Mouse (Mus musculus): ENCODE measurements around the gene Rexo5.

Rexo5 gene

DNA sequence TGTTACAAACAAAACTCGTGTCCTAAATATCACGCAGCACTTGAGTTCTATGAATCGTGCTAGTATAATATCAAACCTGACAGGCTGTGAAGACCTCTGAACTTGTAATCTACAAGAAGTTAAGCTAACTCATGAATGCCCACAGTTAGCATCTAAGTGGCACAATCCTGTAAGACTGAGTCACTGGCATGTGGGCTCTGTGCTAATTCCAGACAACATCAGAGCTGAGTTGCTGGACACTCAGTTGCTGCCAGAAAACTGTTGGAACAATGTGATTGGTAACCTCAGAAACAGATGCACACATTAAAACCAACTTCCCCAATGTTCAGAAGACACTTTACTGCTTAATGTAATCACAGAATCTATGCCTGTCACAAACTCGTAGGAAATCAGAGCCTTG, 94.1 kb downstream of the Rexo5 start:
- no peak for DNase-seq (ENCODE audit: low read depth, low spot score)

DNA sequence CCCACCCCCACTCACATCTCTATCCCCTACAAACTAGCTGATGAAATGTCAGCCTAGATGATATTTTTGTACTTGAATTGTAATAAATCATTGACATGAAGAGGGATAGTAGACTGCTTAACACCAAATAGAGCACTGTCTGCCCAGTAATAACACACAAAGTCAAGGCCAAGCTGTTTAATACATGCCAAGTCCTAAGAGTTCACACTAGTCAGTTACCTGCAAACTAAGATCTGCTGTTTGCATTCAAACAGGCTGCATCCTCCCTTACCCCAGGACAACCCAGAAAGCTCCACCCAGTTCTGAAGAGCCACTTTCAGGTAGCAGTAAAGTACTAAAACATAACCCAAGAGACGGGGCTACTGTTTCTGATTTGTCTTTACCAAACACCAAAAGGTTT, 98.4 kb downstream of the Rexo5 start:
- DNase-seq (ENCODE audit: low read depth, low spot score): no peak

DNA sequence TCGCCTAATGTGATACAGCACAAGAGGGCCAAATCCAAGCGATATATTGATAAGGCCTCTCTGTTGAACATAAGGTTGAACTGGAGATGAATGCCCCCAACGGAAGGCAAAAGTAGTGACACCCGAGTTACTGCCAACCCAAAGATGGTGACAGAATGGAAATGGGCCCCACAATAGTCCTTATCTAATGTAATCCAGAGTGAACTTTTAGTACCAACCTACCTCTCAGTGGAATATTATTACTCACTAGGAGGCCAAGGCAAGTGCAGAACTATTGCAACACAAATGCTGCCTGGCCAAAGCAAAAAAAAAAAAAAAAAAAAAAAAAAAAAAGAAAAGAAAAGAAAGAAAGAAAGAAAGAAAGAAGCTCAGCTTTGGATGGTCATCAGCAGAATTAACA, 98.9 kb downstream of the Rexo5 start:
- DNase-seq (ENCODE audit: low read depth, low spot score): no peak

DNA sequence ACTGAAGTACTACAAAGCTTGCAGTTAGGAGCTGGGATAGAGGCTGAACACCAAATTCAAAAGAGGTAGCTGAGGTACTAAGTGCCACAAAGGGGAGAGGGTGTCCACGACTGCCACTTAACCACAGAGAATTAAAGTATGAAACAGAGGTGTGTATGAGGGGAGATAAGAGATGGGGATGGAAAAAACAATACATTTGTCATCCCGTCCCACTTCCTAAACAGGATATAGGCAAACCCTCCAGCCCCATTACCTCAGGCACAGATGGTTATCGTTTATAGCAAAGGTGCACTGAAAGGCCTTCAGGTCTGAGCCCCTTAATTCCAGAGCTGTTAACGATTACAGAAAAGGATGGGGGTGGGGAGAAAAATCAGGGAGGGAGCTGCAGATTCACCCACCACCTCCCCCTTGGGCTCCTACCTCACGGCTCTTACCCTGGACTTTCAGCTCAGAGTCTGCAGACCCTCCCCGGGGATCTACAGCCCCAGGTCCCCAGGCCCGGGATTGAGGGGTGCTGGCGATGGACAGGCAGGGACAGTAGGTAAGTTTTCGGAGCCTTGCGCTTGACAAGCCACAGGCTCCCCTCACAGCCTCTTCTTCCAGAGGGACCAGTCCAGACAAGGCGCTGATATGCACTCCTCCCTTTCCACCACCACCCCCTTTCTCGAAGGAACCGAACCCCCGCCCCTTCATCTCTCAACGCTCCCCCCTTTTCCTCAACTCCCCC, 101.2 kb downstream of the Rexo5 start:
- DNase-seq (ENCODE audit: low read depth, low spot score): no peak

DNA sequence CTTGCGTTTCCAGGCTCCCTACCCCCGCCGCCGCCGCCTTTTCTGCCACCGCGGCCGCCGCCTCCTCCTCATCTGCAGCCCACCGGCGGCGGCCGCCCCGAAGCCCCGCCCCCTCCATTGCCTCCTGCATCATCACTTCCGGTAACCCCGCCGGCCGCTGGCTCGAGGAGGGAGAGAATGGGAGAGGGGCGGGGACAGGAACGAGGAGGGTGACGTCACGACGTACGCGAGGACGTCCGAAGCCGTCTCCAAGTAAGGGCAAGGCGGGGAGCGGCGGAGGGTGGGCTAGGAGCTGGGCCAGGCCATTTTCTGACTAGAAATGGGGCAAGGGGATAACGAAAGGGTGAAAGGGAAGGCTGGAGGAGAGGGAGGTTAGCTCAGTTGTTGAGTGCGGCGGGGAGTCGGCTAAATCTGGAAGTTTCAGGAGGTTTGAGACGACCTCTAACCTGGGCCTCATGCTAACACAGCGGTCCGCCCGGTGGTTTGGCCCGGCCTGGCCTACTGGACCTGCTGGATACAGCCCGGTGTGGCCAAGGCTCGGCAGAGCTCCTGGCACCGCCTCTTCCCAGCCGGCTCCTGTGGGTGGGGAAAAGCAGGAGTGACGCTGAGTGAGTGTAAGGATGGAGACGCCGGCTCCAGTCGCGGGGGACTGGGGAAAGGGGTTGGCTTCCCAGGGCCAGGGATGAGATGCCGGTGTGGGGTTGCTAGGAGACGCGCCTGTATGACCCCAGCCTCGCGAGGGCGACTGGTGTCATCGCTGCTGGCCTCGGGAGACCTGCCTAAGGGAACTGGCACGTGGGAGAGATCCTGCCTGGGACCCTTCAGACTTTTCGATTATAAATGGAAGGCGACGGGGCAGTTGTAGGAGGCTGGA, 102.1 kb downstream of the Rexo5 start, which contains the start of the genes Lyrm1 and Dcun1d3:
TSS of gene Lyrm1 (plus strand) at position 223 of the 874 bp plus-strand sequence.
TSS of gene Dcun1d3 (minus strand) at position 660 of the 874 bp plus-strand sequence.
- DNase-seq (ENCODE audit: low read depth, low spot score): peak; percentile 95

DNA sequence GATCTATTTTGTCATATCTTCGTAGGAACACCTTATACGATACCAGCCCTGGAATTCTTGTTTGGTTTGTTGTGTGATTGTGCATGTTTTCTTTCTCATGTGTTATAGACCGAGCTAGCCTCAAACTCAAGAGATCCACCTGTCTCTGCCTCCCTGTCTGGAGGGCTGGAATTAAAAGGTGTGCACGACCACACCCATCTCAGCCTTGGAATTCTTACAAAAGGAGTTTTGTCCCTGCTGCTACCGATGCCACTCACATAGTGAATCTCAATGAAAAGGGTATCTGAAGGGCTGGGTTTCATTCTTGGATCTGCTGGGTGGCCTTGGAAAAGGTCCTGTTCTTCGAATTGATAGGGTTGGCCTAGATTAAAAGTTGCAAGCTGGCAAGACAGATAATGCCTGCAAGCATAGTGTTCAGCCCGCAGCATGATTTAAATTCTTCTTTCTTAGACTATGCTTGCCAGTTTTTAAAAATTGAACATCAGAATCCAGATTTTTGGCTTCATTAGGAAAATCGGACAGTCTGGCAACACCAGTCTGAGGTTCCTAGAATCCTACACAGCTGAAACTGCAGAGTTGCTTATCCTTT, 103.8 kb downstream of the Rexo5 start:
- DNase-seq (ENCODE audit: low read depth, low spot score): no peak

DNA sequence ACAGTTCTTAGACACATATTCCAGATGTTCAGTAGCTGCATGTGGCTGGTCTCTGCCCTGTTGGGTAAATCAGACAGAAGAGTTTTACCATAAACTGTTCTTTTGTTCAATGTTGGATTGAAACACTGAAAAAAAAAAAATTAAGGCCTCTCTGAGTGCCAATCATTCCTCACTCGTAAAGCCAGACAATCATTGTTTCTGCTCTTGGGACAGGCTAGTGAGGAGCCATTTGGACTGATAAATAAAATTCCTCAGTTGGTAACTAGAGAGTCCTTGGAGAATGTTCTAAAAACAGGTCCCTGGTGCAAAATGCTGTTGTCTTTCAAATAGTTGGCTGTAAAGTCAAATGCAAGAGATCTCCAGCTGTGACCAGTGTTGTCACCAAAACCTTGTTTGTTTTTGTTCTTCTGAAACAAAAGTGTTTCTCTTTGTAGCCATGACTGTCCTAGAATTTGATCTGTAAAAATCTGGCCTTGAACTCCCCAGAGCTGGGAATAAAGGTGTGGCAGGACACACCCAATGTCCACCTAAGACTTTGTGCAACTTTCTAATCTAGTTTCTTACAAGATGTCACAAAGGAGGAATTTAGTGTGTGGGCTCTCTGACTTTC, 104.5 kb downstream of the Rexo5 start:
- DNase-seq (ENCODE audit: low read depth, low spot score): no peak
